Comparison of ENCODE assay signal across 1 mouse cellular context in the genomic region with DNA sequence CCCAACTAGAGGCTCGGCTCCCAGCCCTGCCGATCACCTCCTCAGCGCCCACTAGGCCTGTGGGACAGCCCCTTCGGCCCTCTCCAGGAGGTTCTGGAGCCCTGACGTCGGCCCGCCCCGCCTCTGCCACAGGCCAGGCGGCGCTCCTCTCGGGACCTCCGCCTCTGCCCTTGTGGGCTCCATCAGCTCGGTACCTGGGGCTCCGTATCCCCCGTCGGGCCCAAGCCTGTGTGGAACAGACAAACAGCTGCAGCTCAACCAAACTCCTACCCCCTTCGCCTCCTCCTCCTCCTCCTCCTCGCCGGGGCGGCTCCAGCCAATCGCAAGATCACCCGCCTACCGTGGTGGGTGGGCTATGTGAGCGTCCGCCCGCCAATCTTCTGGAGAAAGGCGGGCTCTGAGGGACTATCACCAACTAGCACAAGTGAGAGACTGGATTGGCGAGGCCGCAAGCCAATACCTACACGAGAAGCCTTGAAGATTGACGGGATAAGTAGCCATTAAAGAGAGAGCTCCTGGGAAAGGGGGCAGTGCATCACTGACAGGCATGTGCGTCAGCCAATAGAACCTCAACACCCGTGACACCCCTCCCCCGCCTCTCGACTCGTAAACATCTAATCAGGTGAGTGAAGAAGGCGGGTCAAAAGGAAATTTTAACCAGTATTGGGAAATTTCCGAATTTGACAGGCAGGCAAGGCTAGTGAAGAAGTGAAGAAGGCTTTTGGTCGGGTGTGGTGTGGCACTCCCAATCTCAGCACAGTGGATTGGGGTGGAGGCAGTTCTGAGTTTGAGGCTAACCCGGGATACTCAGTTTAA.
A peak's percentile ranks its signal among the peaks of the same experiment; 100 is the strongest.
TF ChIP-seq lines count a peak whose summit lies in the region.

A gene (minus strand): TSS at position 273 of the 816 bp plus-strand sequence.

TF ChIP-seq in MEL, 35 proteins besides CTCF, POLR2A, EP300 and RAD21 (continued from another document):
- TF ChIP-seq CHD1 (IDR thresholded peaks at IDR 0.05; ENCODE audit: low read depth, low read length) = no peak
- no peak for TF ChIP-seq TAL1 (IDR thresholded peaks at IDR 0.05; ENCODE audit: low read length)
- peak; percentile 68 for TF ChIP-seq TBP (IDR thresholded peaks at IDR 0.05; ENCODE audit: low read depth, low read length)
- no peak for TF ChIP-seq SMC3 (IDR thresholded peaks at IDR 0.05; ENCODE audit: low read depth, low read length)
- no peak; the same call in 1 of the 2 replicates for TF ChIP-seq JUND (IDR thresholded peaks at IDR 0.05; ENCODE audit: low read depth, low read length)
- TF ChIP-seq POLR2AphosphoS5 (IDR thresholded peaks at IDR 0.05; ENCODE audit: borderline replicate concordance, low read depth, low read length) = no peak
- TF ChIP-seq GATA1 (IDR thresholded peaks at IDR 0.05; ENCODE audit: low read depth, low read length) = peak; percentile 71
- peak; percentile 65 for TF ChIP-seq KAT2A (conservative IDR thresholded peaks at IDR 0.05; ENCODE audit: low read depth, low read length)
- peak; percentile 86 for TF ChIP-seq HCFC1 (IDR thresholded peaks at IDR 0.05; ENCODE audit: low read depth, low read length)
- no peak for TF ChIP-seq GABPA (IDR thresholded peaks at IDR 0.05; ENCODE audit: low read depth, low read length)
- no peak; the same call in 1 of the 2 replicates for TF ChIP-seq ELF1 (IDR thresholded peaks at IDR 0.05; ENCODE audit: low read depth, low read length)
- TF ChIP-seq MXI1 (IDR thresholded peaks at IDR 0.05; ENCODE audit: low read depth, low read length) = 0 out of 2 replicates have a peak, but pooled peaks have one; percentile 13
- TF ChIP-seq USF2 (IDR thresholded peaks at IDR 0.05; ENCODE audit: borderline replicate concordance in 1 of 2, insufficient read depth in 1 of 2, low read depth in 1 of 2, low read length in 2 of 2) = no peak
- TF ChIP-seq NRF1 (IDR thresholded peaks at IDR 0.05; ENCODE audit: insufficient read depth, low read depth, low read length, poor library complexity, severe bottlenecking) = no peak
